Mouse (Mus musculus) ES-Bruce4 (cell line): Measurements from ENCODE around the gene Hyal1.

Experiments
- CTCF ChIP-seq: IDR thresholded peaks from one replicate; pipeline ENCODE4 v1.8.1; 2011; ENCODE audit warnings: low read depth, low read length
- EP300 ChIP-seq: IDR thresholded peaks from 2 replicates; pipeline ENCODE4 v1.6.1; 2011; ENCODE audit warnings: low read depth, low read length; ENCODE audit not compliant: insufficient read depth
- POLR2A ChIP-seq: IDR thresholded peaks from one replicate; pipeline ENCODE4 v1.8.1; 2011; ENCODE audit warnings: low read length; ENCODE audit not compliant: insufficient read depth

DNA sequence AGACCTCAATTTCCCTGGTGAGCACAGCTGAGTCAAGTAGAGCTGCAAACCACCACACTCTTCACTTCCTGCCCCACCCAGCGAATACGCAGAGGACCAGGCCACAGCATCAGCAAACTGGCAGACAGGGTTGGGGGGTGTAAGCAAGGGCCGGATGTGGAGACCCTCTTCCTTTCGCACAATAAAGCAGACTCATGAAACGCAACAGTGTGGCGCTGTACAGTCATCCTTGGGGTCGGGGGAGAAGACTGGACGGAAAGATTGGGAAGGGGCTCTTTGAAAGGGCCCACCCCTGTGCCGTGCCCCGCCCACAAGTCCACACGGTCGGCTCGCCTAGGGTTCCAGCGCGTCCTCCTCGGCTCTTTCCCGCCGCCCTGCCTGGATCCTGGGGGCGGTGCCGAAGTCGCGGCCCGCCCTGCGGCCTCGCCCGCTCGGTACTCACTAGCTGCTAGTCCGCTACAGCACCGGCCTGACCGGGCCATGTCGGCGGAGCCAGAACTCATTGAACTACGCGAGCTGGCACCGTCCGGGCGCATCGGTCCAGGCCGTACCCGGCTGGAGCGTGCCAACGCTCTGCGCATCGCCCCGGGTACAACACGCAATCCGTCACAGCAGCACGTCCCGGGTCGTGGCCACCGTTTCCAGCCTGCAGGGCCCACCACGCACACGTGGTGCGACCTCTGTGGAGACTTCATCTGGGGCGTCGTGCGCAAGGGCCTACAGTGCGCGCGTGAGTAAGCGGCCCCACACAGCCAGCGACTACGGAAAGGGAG is 25.4 kb upstream of the Hyal1 start, which contains the start of gene Rassf1:
- no peak for TF ChIP-seq CTCF
- TF ChIP-seq POLR2A, result no peak
- TF ChIP-seq EP300, result no peak
